Mouse (Mus musculus): ENCODE measurements around the gene Rbpjl.
A peak's percentile ranks its signal among the peaks of the same experiment; 100 is the strongest.

The Rbpjl gene

DNA sequence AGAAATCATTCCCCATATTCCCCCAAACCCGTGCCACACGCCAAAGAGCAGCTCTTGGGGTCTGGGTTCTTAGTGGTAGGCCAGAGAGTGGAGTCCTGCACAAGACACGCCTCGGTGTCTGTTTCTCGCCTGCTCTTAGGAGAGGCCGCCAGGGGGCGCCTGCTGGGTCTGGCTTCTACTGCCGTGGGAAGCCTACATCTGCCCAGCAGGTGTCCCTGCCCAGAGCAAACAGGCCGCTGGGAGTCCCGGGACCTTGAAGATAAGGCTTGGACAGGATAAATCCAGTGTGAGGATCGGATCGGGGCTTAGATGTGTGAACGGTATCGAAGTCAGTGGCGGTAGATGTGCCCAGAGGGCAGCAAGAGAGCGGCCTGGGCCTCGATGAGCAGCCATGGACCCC, at the start of gene Rbpjl:
Gene Rbpjl (plus strand): TSS at position 236 of the 400 bp plus-strand sequence.
- DNase-seq (ENCODE audit: low spot score): peak; percentile 34

DNA sequence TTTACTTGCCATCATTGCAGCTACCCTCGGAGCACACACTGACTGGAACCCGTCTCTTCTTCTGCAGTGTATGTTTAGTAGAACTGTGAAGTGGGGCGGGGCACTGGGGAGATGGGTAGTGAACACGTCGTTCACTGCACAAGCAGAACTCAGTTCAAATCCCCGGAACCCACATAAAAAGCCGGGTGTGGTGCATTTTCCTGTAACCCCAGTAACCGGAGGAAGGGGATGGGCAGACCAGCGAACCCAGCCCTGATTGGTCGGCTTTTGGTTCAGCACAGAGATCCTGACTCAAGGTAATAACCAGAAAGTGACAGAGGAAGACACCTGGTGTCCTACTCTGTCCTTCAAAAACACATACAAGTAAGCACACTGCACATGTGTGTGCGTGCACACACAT, 49.6 kb upstream of the Rbpjl start:
- no peak for DNase-seq (ENCODE audit: low spot score)

DNA sequence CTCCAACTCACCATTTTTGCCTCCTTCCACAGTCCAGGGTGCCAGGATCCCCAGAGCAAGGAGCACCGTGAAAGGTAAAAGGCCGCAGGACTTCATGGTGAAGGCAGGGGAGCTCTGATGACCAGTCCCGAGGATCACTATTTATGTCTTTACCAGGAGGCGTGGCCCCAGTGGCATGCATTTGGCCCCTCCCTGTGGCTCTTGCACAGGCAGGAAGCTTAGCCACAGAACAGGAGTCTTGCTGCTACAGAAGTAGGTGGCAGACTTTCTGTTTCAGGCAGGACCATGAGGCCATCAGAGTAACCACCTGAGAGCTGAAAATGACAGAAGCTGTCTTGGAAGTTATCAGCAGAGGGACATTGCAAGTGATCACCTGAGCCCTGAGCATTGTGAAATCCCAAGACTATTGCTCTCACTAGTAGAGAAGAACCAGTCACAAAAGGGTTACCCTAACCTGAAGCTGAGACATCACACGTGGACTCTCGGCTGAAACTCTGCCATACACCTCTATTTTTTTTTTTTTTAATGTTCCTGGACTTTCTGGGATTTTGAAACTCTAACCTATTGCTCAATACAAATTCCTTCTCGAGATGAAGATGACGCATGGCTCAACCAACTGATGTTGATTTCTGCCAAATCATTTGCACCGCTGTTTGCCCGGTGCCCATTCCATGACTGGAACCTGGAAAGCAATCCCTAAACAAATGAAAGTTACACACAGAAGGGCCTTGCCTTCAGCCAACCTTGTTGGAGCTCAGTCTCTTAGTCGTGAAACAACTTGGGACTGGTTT, 46.6 kb upstream of the Rbpjl start:
- DNase-seq (ENCODE audit: low spot score): no peak

DNA sequence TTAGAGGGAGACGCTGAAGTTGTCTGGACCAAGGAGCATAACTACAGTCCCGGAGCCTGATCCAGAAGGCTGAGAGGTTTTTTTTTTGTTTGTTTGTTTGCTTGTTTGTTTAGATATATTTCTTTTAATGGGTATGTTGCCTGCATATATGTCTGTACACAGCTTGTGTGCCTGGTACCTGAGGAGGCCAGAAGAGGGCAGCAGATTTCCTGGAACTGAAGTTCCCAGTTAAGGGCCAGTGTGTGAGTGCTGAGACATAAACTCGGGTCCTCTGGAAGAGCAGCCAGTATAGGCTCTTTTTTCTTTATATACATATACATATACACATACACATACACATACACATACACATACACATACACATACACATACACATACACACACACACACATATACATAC, 44.6 kb upstream of the Rbpjl start:
- no peak for DNase-seq (ENCODE audit: low spot score)

DNA sequence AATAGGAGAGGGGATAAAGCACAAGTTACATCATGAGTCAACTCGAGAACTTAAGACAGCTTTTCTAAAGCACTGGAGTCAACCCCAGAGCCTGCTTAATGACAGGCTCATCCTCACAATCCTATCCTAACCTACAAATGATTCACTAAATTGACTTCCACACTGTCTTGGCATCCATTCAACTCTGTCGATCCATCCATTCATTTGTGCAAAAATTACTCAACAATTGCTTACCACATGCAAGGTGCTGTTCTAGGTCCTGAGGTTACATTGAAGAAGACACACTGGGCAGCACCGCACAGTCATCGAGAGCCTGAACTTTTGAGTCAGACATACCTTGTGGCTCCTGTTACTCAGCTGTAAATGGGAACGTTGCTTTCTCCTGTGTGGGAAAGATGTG, 43.9 kb upstream of the Rbpjl start:
- no peak for DNase-seq (ENCODE audit: low spot score)

DNA sequence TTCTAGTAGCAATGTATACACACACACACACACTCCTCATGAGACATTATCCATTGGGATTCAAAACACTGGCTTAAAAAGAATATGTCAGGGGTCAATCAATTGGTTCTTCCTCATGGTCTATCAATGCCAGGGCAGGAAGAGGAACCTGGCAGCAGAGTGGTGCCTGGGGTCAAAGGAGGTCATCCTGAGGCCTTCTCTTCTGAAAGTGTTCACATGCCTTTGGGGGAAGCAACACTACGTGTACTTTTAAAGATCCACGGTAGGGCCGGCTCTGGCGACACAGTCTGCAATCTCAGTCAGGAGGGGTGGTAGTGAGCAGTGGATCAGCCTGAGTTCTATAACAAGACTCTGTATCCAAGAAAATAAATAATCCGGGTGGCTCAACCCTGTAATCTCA, 43.3 kb upstream of the Rbpjl start:
- no peak for DNase-seq (ENCODE audit: low spot score)

DNA sequence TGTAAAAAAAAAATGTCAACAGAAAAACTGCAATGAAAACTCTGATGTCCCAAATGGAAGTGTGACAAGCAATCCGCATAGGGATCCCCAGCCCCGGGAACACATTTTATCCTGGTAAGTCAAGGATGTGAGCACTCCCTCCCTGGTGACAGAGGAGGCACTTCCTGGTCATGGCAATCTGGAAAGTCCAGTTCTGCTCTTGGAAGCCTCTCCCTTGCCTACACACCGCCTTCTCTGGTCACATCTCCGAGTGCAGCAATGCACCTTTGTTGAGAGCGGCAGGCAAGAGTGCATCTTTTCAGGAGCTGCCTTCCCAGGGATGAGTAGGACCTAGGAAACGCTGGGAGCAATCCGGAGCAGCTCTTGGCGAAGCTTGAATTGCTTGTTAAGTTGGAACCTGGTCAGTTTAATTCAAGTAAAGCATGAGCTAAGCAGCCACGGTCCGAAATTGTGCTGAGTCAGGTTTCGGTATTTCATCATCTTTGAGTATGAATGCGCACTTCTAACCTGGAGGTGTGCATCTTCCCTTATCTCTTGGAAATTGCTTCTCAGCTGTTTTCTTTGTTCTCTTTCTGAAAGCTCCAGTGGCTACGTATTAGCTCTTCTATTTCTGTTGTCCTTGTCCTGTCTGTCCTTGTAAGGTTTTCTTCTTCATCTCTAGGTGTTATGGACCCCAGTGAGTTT, 41.8 kb upstream of the Rbpjl start:
- no peak for DNase-seq (ENCODE audit: low spot score)

DNA sequence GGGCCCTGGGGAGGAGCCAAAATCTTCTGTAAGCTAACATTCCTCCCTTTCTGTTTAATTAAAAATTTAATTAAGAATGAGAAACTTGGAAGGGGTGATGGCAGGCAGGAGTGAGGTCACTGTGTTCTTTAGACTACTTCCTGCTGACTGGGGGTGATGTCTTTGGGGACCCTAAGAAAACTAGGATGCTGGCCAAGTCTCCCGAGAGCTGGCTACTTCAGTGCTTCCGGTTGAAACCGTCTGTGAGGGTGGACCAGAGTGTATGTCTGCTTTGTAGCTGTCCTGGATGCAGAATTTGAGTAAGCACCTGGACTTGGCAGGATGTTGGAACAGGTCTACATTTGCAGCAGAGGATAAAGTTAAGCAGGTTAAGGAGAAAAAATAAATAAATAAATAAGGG, 36.0 kb upstream of the Rbpjl start:
- no peak for DNase-seq (ENCODE audit: low spot score)

DNA sequence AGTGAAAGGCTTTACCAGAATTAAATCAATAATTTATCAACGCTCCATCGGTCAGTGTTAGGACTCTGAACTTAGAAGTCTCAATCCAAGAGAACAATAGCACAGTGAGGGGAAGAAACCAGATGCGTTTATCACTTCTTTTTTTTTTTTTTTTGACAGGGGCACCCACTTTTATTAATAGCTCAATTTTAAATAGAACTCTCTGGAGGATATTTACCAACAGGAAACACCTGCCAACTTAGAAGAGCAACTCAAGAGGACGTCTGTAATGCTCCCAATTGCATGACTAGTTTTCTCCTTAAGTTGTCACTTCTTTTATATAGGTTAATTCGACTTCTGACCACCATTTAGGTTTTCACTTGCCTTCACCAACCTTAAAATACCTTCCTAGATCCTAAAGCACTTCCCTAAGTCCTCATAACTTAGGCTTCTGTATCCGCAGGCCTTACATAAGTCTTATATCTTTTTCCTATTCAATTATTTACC, 34.3 kb upstream of the Rbpjl start:
- no peak for DNase-seq (ENCODE audit: low spot score)

DNA sequence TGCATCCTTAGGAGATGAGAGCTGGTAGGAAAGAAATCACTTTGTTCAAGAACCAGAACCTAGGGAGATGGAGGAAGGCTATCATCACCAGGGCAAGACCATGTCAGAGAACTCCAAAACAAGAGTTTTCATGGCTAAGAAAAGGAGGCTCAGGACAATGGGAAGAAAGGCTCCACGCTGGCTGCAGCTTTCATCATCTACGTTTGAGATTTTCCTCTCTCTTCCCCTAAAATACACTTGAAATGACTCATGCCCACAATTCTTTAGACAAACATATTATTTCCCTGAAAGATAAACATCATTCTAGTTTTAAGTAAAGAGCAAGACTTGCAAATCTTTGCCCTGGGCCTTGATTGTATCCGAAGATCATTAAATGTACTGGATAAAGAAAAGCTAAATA, 31.6 kb upstream of the Rbpjl start:
- DNase-seq (ENCODE audit: low spot score): no peak

DNA sequence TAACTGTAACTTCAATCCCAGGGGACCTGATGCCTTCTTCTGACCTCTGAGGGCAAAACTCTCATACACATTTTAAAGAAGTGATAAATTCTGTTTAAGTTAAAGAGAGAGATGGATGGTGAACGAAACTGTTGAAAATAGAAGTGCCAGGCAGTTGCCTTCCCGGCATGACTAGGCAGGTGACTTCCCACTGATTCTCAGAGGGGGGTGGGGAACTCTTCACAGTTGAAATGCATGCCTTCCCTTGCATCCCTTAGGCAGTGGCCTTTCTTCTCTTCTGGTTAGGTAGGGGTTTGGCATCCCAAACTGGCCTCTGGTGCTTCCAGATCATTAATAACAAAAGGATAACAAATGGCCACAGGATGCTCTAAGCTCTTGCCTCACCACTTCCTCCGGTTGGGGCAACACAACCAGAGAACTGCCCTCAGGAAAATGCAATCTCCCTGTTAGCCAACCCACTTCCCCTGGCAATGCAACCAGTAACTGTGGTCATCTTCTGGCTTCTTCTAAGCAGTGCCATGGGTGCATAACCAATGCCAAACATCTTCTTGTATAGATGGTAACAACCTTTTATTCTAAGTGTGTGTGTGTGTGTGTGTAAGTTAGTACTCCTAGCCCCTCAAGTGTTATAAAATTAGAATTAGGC, 30.4 kb upstream of the Rbpjl start:
- no peak for DNase-seq (ENCODE audit: low spot score)

DNA sequence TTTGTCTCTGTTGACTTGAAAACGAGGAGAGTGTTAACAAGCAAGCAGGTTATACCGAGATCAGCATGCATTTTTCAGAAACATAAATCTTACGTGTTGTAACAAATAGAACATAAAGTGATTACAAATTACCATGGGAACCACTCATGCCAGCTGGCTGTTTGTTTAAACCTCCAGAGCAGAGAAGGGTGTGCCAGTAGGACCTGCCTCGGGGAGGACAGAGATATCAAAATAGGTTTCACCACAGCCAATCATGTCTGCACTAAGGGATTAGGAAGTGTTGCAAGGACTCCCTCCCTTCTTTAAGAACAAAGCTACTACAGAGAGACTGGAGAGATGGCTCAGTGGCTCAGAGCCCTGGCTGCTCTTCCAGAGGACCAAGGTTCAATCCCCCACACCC, 29.8 kb upstream of the Rbpjl start:
- DNase-seq (ENCODE audit: low spot score): no peak

DNA sequence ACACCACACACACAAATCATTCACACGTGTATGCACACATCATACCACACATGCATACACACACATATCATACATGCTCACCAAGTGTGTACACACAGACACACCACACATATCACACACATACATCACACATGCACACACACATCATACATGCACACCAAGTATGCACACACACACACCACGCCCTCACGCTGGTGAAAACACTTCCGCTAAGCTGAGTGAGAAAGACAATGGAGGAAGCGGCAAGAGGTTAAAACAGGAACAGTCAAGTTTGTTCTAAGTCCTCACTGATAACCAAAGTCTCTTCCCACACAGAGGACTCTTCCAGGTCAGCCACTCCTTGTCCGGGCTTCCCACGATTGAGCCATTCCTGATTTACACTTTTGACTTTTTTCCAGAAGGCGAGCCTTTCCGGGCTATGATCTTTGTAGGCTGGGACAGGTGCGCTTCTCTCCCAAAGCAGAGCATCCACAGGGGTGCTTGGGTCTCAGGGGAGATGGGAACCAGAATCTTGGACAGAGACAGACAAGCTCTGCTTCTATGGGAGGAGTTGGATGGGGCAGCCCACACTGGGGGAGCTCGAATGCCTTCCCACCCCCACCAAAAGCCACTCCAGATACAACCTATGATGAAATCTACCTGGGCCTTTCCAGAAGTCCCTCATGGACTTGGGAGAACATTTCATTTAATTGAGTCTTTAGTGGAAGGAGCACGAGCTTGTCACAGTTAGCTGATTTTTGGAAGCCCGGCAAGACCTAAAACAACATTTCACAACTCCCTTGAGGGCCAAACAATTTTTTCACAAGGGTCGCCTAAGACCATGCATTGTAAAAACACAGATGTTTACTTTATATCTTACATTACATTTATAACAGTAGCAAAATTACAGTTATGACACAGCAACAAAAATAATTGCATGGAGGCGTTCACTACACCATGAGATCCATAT, 25.2 kb upstream of the Rbpjl start:
- DNase-seq (ENCODE audit: low spot score): no peak

DNA sequence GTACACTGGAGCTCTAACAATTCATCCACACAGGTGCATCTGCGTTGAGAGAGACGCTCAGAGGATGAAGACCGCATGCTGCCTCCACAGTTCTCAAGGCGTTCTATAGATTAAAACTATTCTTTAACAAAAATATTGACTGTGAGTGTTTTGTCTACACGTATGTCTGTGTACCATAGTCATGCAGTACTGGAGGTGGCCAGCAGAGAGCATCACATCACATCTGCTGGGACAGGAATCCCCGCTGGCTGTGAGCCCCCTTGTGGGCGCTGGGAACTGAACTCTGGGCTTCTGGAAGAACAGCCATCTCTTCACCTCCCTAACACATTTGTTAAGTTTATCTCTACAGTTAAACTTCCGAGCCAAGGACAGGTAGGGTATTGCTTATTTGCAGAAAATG, 21.2 kb upstream of the Rbpjl start:
- DNase-seq (ENCODE audit: low spot score): no peak

DNA sequence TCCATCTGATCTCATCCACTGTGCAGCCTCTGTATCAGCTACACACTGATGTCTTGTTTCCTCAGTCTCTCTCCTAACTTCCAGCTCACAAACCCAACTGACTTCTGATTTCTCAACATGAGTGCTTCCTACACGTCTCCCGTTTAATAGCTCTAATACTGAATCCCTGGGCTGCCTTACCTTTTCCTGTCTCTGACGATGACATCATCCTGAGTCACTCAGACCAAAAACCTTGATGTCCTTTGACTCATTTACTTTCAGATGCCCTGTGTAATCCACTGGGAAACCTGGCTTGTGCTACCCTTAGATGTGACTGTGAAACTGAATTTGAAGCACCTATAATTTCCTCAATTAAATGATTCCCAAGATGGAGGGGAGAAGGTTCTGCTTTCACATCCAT, 20.0 kb upstream of the Rbpjl start:
- no peak for DNase-seq (ENCODE audit: low spot score)

DNA sequence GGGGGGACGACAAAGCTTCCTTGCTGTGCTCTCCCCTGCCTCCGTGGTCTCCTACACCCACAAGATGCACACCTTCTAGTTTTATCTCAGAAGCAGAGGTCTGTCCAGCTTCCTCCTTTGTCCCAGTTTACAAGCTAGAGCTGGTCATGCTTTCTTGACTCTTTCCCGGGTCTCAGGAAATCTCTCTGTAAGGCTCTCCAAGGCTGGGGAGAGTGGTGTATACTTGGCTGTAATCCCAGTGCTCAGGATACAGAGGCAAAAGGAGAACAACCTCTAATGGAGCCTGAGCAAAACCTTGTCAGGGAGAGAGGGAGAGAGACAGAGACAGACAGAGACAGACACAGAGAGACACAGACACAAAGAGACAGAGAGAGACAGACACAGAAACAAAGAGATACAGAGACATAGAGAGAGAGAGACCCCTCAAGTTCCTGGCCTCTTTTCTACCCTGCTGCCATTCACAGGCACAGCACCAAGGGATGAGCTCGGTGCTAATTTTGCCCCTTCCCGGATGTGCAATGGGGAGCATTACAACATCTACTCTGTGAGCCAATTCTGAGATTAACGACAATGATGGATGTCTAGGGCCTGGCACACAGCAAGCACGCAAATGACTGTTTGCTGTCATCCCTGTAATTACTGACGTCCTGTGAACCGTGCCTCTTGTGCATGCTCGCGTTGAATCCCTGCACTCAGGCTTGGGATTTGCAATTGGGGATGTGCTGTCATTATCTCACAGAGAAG, 19.1 kb upstream of the Rbpjl start:
- no peak for DNase-seq (ENCODE audit: low spot score)

DNA sequence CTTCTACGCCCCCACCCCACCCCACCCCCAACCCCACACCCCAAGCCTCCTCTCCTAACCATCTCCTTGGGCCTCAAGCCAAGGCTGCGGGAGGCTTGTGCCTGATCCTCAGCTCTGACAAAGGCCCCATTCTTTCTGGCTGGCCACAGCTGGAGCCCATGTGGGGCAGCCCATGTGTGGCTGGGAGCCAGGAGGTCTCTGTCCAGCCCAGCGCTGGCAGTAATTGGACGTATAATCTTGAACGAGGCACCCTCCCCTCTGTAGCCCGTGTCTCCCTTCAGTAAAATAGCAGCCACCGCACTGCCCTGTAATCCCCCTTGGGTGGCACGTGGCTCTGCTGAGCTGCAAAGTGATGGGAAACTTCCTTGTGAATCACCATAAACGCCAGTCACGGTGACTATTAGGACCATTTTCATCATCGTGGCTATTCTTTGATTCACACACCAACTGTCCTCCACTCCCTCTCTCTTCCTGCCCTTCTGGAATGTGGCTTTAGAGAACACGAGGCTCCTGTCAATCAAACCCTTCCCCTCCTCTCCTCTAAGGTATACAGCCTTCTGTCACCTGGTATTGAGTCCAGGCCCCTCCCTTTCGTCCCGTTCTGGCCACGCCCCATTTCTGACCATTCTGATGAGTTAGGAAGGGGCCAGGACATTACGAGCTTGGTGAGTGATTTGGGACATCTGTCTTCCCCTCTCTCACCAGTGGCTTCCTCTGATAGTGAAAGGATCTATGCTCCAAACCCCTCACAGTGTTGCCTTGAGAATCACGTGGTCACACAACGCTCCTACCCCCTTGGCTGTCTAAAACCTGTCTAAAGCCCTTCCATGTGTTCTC, 16.8 kb upstream of the Rbpjl start:
- DNase-seq (ENCODE audit: low spot score): no peak

DNA sequence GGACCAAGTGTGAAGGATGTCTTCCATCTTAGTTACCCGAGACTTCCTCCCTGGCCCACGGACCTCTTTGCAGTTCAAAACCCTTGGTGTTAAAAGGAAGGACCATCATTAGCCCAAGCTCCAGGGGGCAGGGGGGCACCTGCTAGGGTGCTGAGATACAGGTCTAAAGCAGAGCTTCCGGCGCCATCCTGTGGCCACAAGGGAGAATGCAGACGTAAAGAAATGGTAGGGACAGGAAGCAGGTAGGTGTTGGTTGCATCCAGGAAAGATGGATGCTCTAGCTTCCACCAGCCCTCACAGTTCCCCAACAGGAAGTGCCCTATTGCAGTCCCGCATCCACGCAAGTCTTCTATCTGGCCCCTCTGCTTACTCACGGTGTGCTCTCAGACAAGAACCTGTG, 16.0 kb upstream of the Rbpjl start:
- no peak for DNase-seq (ENCODE audit: low spot score)

DNA sequence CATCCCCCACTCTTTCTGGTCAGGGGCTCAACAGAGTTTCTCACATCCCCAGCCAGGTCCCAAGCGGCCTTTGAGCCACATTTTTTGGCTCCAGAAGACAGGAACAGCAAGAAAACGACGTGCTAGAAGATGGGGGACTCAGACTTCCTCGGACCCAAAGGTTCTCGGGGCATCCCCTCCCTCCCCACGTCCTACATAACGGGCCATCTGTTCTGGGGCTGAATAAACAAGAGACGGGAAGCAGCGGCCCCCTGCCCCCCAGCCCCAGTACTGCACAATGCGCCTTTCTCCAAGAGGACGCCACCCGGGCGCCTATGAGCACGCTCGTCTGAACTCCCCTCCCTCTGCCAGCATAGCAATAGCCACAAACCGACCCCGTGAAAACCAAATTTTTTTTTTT, 13.9 kb upstream of the Rbpjl start, which contains the start of gene Slpi:
Gene Slpi (minus strand): TSS at position 76 of the 400 bp plus-strand sequence.
- DNase-seq (ENCODE audit: low spot score): no peak

DNA sequence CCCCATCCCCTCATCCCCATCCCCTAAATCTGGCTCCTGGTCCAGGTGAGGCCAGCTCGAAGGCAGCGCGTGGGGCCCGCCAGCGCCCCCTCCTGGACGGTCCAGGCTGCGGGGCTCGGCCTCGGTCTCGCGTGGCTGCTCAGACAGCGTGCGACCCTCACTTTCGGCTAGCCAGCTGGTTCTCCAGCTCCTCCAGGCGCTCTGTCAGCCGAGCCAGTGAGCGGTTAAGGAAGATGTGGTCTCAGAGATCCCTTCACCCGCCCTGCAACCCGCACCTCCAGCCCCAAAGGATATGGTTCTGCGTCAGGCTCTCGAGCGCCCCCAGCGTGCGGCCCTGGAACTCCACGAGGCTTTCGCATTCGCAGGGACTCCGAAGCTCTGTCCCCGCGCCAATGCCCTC, 13.4 kb upstream of the Rbpjl start:
- DNase-seq (ENCODE audit: low spot score): peak; percentile 57

All from urinary bladder, postnatal 10 days (tissue).